Mouse (Mus musculus) adrenal gland, adult 8-10 months (tissue): Measurements from ENCODE around the gene Pja2. TPM values are rescaled to one million over a fixed set of nuclear protein-coding genes. Genes with fewer than 3 reads are reported as not detected.
"Not testable (repeated sequence)": the region's sequence is repeated elsewhere in the genome, so short reads cannot be mapped to it uniquely, and the experiment has no call there.

ENCODE experiments used
- DNase-seq: peaks from one replicate; pipeline ENCODE4 v3.0.0; 2022
- microRNA-seq, 2 experiments: library from miRNA; unstranded; fragments of <30 nt; microRNA quantifications; one replicate each; pipeline ENCODE4 v1.2.0; 2022
- total RNA-seq, 4 experiments: library from RNA; stranded (reverse); gene quantifications; 2 replicates each; pipeline ENCODE4 v1.2.4; 2022

Pja2 gene
- total RNA-seq, 4 experiments from 2014 or later = 77.5 to 102 (median 90.7) TPM

- DNase-seq = no peak
Observed at GRCm38 (mm10) chr17:64277649-64278212, 54.0 kb downstream of the Pja2 start.

- DNase-seq = no peak
Observed at GRCm38 (mm10) chr17:64276666-64277065, 55.0 kb downstream of the Pja2 start.

GRCm38 (mm10) chr17:64275188-64275587 lies 56.5 kb downstream of the Pja2 start:
- no peak for DNase-seq

- DNase-seq = no peak
Observed at GRCm38 (mm10) chr17:64274341-64275105, 57.2 kb downstream of the Pja2 start.

- DNase-seq = no peak
Observed at GRCm38 (mm10) chr17:64260571-64260970, 71.1 kb downstream of the Pja2 start.

- no peak for DNase-seq
Observed at GRCm38 (mm10) chr17:64248246-64248645, 83.5 kb downstream of the Pja2 start.

GRCm38 (mm10) chr17:64242898-64243297 lies 88.8 kb downstream of the Pja2 start:
- no peak for DNase-seq

- no peak for DNase-seq
Observed at GRCm38 (mm10) chr17:64242310-64242859, 89.3 kb downstream of the Pja2 start.

- no peak for DNase-seq
Observed at GRCm38 (mm10) chr17:64241544-64242292, 90.0 kb downstream of the Pja2 start.

GRCm38 (mm10) chr17:64232134-64232533 lies 99.6 kb downstream of the Pja2 start:
- no peak for DNase-seq

- not testable (repeated sequence) for DNase-seq
Observed at GRCm38 (mm10) chr17:64231637-64232036, 100.1 kb downstream of the Pja2 start.

- no peak for DNase-seq
Observed at GRCm38 (mm10) chr17:64231172-64231571, 100.5 kb downstream of the Pja2 start.

Small RNAs within 50 kb of the gene (microRNA-seq; reads per million reads assigned to microRNA genes)
- 0 reads per million in 2 experiments for gene Gm24194
